Mouse (Mus musculus): Measurements from ENCODE around the gene Mfsd11. TPM values are rescaled to one million over a fixed set of nuclear protein-coding genes. Genes with fewer than 3 reads are reported as not detected.
A peak's percentile ranks its signal among the peaks of the same experiment; 100 is the strongest.
"Not testable (repeated sequence)": the region's sequence is repeated elsewhere in the genome, so short reads cannot be mapped to it uniquely, and the experiment has no call there.

Gene Mfsd11
- polyA plus RNA-seq, 3 experiments from 2014 or later, result 18.7 to 31.0 (median 29.0) TPM

DNA sequence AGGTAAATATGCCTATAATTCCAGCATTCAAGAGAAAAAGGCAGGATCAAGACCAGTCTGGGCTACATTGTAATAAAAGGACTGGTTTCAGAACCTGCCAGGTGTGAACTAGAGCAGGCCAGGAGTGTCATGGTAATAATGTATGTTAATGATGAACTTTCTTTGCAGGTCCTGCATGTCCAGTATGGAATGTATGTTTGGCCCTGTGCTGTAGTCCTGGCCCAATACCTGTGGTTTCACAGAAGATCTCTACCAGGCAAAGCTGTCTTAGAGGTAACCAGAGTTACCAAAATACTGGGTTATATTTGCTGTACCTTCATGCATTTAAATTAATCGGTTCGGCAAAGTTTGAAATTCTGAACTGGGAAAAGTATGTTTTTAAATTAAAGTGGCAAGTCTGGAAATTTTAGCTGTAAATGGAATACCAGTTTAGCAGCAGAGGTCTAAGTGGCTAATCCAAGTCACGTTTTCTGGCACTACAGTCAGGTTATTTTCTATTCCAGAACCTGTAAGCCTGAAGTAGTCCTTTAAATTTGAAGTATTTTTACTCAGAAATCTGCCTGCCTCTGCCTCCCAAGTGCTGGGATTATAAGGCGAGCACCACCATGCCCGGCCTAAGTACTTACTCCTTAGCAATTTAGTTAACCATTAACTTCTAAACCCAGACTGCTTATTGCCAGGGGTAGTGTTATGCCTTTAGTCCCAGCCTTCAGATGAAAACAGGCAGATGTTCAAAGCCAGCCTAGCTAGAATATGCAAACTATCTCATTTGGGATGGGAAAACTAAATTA, 4.0 kb upstream of the Mfsd11 start:
- ATAC-seq, result no peak

DNA sequence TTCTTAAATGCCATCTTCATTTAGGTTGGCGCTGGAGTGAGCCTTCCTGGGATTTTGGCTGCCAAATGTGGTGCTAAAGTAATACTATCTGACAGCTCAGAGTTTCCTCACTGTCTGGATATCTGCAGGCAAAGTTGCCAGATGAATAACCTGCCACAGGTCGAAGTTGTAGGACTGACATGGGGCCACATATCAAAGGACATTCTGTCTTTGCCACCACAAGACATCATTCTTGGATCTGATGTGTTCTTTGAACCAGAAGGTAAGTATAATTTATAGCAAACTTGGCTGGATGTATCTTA, 3.4 kb upstream of the Mfsd11 start:
- not testable (repeated sequence) for ATAC-seq

- no peak for ATAC-seq
These were observed 2.7 kb upstream of the Mfsd11 start for GRCm38 (mm10) chr11:116849587-116849986.

- no peak for ATAC-seq
These were observed 2.2 kb upstream of the Mfsd11 start for GRCm38 (mm10) chr11:116850085-116850484.

- no peak for ATAC-seq
These were observed 1.3 kb upstream of the Mfsd11 start for GRCm38 (mm10) chr11:116850833-116851477.

GRCm38 (mm10) chr11:116851576-116852290, 507 bp upstream of the Mfsd11 start:
- ATAC-seq, result no peak

DNA sequence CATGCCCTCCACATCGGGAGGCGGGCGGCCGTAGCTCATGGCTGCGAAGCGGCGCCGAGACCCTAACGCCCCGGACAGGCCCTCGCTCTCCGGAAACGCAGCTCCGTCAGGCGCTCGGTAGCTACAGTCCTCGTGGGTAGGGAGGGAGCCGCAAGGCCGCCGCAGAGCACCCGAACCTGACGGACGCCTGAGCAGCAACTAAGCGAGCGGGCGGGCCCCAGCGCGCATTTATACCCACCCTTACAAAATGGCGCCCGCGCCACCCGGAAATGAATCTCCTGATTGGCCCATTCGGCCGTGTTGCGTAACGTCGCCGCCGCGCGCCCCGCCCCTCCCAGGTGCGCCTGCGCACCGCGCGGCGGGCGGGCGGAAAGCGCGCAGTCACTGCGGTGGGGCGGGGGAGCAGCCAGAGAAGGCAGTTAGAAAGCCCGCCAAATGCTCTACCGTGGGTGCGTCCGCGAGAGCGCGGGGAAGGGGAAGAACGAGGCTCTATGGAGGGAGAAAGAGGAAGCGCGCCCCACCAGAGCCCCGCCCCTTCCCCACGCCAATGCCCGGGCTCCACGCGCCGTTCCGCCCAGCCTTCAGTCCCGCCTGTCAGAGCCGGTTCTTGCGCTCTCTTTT, 761 bp downstream of the Mfsd11 start, which contains the start of gene Srsf2:
TSS of gene Srsf2 (minus strand) at position 204 of the 621 bp plus-strand sequence.
- ATAC-seq, result peak; percentile 74

GRCm38 (mm10) chr11:116853512-116853928, 1.3 kb downstream of the Mfsd11 start:
- peak; percentile 72 for ATAC-seq

DNA sequence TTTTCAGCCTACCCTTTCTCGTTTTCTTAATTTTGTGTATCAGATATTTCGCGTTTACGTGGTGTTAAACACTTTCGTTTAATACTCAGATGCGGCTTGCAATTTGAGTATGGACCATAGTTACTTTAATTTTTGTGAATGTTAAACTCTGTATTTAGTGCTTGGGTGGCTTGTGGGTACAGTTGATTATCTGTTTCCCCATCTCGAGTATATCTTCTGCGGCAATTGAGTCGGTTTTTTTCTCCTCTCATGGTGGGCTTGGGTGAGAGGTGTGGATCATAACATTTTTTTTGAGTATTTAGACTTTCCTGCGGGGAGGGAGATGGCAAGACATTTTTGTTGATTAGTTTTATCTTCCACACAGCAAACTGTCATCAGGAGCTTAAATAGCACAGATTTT, 2.0 kb downstream of the Mfsd11 start:
- ATAC-seq, result no peak

- ATAC-seq, result no peak
These were observed 5.1 kb downstream of the Mfsd11 start for GRCm38 (mm10) chr11:116857183-116857850.

DNA sequence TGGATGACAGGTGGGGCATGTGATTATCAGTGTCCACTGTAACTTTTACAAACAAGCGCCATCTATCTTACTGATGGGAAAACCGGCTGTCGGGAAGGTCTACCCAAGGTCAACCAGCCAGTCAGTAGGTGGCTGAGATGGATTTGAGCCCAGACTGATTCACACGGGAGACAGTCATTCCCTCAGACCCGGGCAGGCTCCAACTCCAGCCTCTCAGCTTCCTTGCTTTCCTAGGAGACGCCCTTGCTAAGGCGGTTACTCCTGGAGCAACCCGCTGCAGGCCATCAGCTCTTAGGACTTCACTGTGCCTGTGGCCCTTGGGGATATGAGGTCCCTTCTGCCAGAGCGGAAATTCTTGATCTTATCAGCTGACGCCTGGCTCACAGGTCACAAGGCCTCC, 12.2 kb downstream of the Mfsd11 start:
- ATAC-seq, result no peak

DNA sequence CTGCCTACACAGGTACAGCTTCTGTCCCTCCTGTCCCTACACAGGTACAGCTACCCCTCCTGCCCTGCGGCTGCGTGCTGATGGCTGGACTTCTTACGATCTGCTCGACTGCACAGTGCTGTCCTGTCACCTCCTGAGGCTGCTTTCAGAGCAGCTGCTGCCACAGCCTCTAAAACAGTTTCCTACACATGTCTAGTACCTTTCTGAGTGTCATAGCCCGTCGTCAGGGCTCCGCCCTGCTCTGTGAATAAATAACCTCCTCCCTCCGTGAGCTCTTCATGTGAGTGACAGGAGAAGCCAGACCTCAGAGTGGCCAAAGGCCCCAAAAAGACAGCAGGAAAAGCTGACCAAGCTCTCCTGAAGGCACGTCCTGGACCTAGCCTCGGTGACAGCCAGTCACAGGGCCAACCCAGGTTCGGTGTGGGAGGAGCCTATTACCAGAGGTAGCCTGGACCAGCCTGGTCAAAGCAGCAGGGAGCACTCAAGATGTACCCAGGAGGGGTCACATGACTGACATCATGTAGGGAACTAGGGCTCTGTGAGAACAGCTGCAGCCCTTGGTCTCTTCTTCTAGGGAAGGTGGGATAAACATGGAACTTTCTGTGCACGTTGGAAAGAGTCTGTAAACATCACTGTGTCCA, 13.8 kb downstream of the Mfsd11 start:
- ATAC-seq, result no peak

DNA sequence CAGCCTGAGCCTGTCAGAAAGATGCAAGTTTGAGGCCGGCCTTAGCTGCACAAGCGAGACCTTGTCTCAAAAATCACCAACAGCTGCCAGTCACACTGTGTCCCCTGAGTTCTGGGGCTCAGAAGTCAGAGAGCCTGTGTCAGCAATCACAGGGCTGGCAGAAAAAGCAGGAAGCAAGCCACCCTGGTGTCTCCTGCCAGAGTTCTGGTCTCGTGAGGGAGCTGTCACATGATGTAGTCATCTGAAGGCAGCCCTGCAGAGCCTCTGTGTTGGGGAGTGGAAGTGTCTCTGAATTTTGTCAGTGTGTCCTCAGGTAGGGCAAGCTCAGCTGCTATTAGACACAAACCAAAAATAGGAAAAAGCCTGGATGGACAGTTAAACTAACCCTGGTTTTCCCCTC, 15.9 kb downstream of the Mfsd11 start:
- peak; percentile 32 for ATAC-seq

DNA sequence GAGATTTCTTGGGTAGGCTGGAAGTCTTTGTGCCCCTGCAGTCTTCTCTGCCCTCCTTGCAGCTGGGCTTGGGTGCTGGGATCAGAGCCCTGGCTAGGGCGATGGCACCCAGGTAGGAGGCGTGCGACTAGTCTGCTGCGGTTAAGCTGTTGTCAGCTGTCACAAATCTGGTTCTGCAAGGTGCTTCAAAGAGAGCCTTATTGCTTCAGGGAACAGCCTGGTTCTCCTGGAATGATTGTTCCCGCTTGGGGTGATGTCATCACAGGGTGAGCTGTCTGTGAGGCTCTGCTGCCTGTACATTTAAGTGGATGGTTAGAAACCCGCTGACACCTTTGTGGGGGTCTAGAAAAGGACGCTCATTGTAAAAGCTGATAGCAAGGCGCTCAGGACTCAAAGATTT, 17.0 kb downstream of the Mfsd11 start:
- no peak for ATAC-seq

DNA sequence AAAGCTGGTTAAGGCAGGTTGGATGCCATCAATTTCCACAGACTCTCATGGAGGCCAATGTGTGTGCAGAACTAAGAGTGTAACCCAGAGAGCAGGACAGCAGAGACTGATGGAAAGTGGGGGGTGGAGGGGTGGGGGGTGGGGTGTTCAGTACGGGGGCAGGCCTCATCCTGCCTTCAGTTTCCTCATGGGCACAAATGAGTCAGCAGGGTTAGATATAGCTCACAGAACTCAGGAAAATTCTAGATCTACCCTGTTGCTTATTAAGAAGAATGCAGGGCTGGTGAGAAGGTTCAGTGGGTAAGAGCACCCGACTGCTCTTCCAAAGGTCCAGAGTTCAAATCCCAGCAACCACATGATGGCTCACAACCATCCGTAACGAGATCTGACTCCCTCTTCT, 17.4 kb downstream of the Mfsd11 start:
- ATAC-seq, result peak; percentile 43

DNA sequence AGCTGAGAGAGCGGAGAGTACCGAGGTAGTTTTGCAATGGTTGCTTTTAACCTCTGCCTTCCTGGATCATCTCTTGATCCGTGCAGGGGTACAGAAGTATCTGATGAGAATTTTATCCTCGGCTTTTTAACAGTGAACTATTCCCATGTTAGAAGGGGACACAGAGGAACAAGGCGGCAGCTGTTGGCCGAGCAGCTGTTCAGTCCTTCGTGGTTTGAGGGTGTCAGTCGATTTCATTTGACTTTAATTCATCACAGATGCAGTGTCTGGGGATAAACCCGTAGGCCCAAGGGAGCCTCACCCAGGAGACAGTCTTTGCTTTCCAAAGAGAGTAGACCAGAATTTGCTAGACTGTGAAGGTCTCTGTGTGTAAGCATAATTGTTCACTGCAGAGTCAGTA, 19.3 kb downstream of the Mfsd11 start:
- no peak for ATAC-seq

- ATAC-seq, result no peak
These were observed 21.7 kb downstream of the Mfsd11 start for GRCm38 (mm10) chr11:116873987-116874386.

GRCm38 (mm10) chr11:116878454-116878853, 26.2 kb downstream of the Mfsd11 start:
- ATAC-seq, result no peak

DNA sequence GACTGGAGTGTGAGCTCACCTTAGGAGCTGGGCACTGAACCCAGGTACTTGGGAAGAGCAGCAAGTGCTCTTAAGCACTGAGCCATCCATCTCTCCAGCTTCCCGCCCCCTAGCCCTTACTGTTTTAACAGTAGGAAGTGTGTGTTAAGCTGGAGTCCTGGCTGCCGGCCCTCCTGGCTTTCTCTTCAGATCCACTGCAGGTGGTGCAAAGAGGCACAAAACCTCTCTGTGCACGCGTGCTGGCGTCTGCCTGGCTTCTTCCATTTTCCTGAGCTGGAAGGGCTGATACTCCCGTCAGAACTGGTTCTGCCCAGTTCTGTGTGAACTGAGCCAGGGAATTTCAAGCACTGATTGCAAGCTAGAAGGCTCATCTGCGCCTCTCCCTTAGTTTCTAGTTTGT, 28.6 kb downstream of the Mfsd11 start:
- ATAC-seq, result no peak

GRCm38 (mm10) chr11:116881440-116881839, 29.2 kb downstream of the Mfsd11 start:
- ATAC-seq, result no peak

- ATAC-seq, result no peak
These were observed 30.2 kb downstream of the Mfsd11 start for GRCm38 (mm10) chr11:116882446-116882845.

DNA sequence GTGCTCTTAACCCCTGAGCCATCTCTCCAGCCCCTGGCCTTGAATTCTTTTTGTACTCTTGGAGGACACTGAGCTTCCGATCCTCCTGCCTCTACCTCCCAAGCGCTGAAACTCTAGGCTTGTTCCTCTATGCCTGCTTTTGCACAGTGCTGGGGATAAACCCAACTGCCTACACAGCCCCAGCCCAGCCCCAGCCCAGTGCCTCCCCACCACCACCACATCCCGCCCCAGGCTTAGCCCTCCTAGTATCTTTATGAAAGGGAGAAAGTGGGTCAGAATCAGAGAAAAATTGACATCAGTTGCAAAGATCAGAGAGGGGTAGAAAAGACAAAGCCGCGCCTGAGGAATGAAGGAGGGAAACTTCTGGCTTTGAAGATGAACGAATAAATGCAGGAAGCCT, 31.8 kb downstream of the Mfsd11 start:
- no peak for ATAC-seq
